Mouse (Mus musculus) liver, embryonic 14.5 days (tissue): ENCODE data around the gene Acly. TPM values are rescaled to one million over a fixed set of nuclear protein-coding genes. Genes with fewer than 3 reads are reported as not detected.

Source experiments
- ATAC-seq: fragments of 200-750 bp; cut with Nextera tagmentation; 2 replicates; pipeline ENCODE4 v1.8.0; 2017; ENCODE audit warnings: moderate number of reproducible peaks, mild to moderate bottlenecking, moderate library complexity; ENCODE audit not compliant: insufficient read depth
- DNase-seq, 3 experiments: peaks; one replicate each; pipeline ENCODE4 v3.0.0-alpha.2; 2012 to 2013; ENCODE audit warnings: low read depth in 3 of 3, low spot score in 3 of 3
- H3K27ac ChIP-seq: fragments of 300-500 bp; sonication (generic); 2 replicates; pipeline ENCODE4 v1.5.1; 2014; ENCODE audit warnings: moderate library complexity, mild to moderate bottlenecking, control low read depth, inconsistent platforms
- H3K27me3 ChIP-seq: fragments of 300-500 bp; sonication (generic); 2 replicates; pipeline ENCODE4 v1.6.1; 2014; ENCODE audit warnings: mild to moderate bottlenecking, low read length, moderate library complexity; ENCODE audit not compliant: control insufficient read depth, insufficient read depth
- H3K36me3 ChIP-seq: fragments of 300-500 bp; sonication (generic); replicated peaks from 2 replicates; pipeline ENCODE4 v1.6.1; 2014; ENCODE audit warnings: low read depth; ENCODE audit not compliant: control insufficient read depth, insufficient read depth
- H3K4me1 ChIP-seq, 2 experiments: fragments of 200-500 bp in 1 of 2; fragments of 300-500 bp in 1 of 2; sonication (generic) in 1 of 2; replicated peaks; 2 replicates each; pipeline ENCODE4 v1.6.1; 2012 to 2014; ENCODE audit warnings: antibody characterized with exemption in 1 of 2, inconsistent platforms in 1 of 2, low read length in 1 of 2; ENCODE audit not compliant: control insufficient read depth in 2 of 2, insufficient read depth in 2 of 2
- H3K4me2 ChIP-seq: fragments of 300-500 bp; sonication (generic); 2 replicates; pipeline ENCODE4 v1.6.1; 2014; ENCODE audit warnings: low read depth, mild to moderate bottlenecking, control low read depth, moderate library complexity
- H3K4me3 ChIP-seq, 2 experiments: fragments of 200-500 bp in 1 of 2; fragments of 300-500 bp in 1 of 2; sonication (generic) in 1 of 2; 2 replicates each; pipeline ENCODE4 v1.5.1; 2012 to 2014; ENCODE audit warnings: low read depth in 2 of 2, low read length in 2 of 2, mild to moderate bottlenecking in 2 of 2, control low read depth in 1 of 2, inconsistent platforms in 1 of 2, moderate library complexity in 1 of 2; ENCODE audit not compliant: insufficient read depth in 1 of 2
- H3K9ac ChIP-seq: fragments of 300-500 bp; sonication (generic); replicated peaks from 2 replicates; pipeline ENCODE4 v1.6.1; 2014; ENCODE audit warnings: mild to moderate bottlenecking, control low read depth, moderate library complexity
- H3K9me3 ChIP-seq: fragments of 300-500 bp; sonication (generic); 2 replicates; pipeline ENCODE4 v1.6.1; 2016; ENCODE audit warnings: low read length, mixed read lengths; ENCODE audit not compliant: control insufficient read depth
- CTCF ChIP-seq: IDR thresholded peaks from 2 replicates; pipeline ENCODE4 v1.5.1; 2016; ENCODE audit warnings: antibody characterized with exemption, low read depth, control low read depth
- EP300 ChIP-seq: IDR thresholded peaks from 2 replicates; pipeline ENCODE4 v1.6.1; 2016; ENCODE audit warnings: antibody characterized with exemption, low read depth
- WGBS: fragments of 180-500 bp; shearing (Covaris S2); extraction: QIAGEN DNeasy Blood & Tissue Kit; methylation state at CpG from one replicate; pipeline ENCODE4 v1.1.7; 2014; ENCODE audit not compliant: insufficient replicate concordance; 5-methylcytosine and 5-hydroxymethylcytosine counted together
- polyA plus RNA-seq, 2 experiments: library from polyadenylated mRNA; depleted of rRNA in 1 of 2; stranded (reverse) in 1 of 2; unstranded in 1 of 2; fragments of >200 nt; fragmentation: Nextera tagmentation in 1 of 2; extraction: Ambion mirVana in 1 of 2; gene quantifications; 2 replicates each; pipeline versions ENCODE4 v1.2.1 to v1.2.3; 2012 to 2014

The Acly gene
- polyA plus RNA-seq (2012; rRNA removed): 35.5 and 45.9 TPM in 2 replicates
- polyA plus RNA-seq (2014; fragmentation: Nextera tagmentation; extraction: Ambion mirVana): 68.2 and 76.7 TPM in 2 replicates

- ATAC-seq (peak; percentile 98), DNase-seq (peak; percentile 98)
- Histone ChIP-seq H3K27ac (peak within 1 kb of the TSS; percentile 56), H3K9me3 (no peaks in the 10 kb centered on the region), H3K9ac (peak within 1 kb of the TSS; percentile 84), H3K4me1 (peaks cover 20 to 29% of the 10 kb centered on the region in 2 experiments), H3K4me2 (peak within 1 kb of the TSS; percentile 98), H3K27me3 (no peaks in the 10 kb centered on the region), H3K36me3 (peaks cover 8% of the 10 kb centered on the region), H3K4me3 (peak within 1 kb of the TSS; percentile 85)
- WGBS: under 1% methylated on average over 53 of the region's 54 CpGs
- TF ChIP-seq CTCF (no peak), EP300 (no peak)
These were observed at the start of gene Acly for GRCm38 (mm10) chr11:100527458-100528374. Gene Acly (minus strand): TSS chr11:100528000.

- TF ChIP-seq EP300: no peak
- TF ChIP-seq CTCF: no peak
- Histone ChIP-seq H3K9ac (no peak overlapping the region), H3K36me3 (no peaks in the 10 kb centered on the region; the same call in none of the 2 replicates), H3K4me2 (no peak overlapping the region), H3K9me3 (no peaks in the 10 kb centered on the region), H3K27me3 (no peaks in the 10 kb centered on the region), H3K4me3 (no peak overlapping the region), H3K27ac (no peak overlapping the region), H3K4me1 (peaks cover 6 to 8% of the 10 kb centered on the region in 2 experiments; a peak in 3 of 4 replicates)
- DNase-seq: no peak
- no peak for ATAC-seq
- 69% methylated on average over 21 of the region's 21 CpGs for WGBS
These were observed 48.5 kb upstream of the Acly start for GRCm38 (mm10) chr11:100576256-100576655.

- peak; percentile 36; the same call in 1 of the 2 replicates for ATAC-seq
- H3K4me3 ChIP-seq: peak overlapping the region; percentile 69 to 71
- H3K36me3 ChIP-seq: no peaks in the 10 kb centered on the region; the same call in 1 of the 2 replicates
- H3K4me2 ChIP-seq: peak overlapping the region; percentile 78
- no peak overlapping the region for H3K27ac ChIP-seq
- no peak for DNase-seq
- TF ChIP-seq CTCF (no peak), EP300 (no peak)
- no peaks in the 10 kb centered on the region for H3K27me3 ChIP-seq
- H3K9me3 ChIP-seq: no peaks in the 10 kb centered on the region
- WGBS: 16% methylated on average over 2 of the region's 2 CpGs
- peaks cover 6 to 13% of the 10 kb centered on the region in 2 experiments; a peak in 3 of 4 replicates for H3K4me1 ChIP-seq
- H3K9ac ChIP-seq: peak overlapping the region; percentile 63
These were observed 47.7 kb upstream of the Acly start for GRCm38 (mm10) chr11:100575484-100575855.

DNA sequence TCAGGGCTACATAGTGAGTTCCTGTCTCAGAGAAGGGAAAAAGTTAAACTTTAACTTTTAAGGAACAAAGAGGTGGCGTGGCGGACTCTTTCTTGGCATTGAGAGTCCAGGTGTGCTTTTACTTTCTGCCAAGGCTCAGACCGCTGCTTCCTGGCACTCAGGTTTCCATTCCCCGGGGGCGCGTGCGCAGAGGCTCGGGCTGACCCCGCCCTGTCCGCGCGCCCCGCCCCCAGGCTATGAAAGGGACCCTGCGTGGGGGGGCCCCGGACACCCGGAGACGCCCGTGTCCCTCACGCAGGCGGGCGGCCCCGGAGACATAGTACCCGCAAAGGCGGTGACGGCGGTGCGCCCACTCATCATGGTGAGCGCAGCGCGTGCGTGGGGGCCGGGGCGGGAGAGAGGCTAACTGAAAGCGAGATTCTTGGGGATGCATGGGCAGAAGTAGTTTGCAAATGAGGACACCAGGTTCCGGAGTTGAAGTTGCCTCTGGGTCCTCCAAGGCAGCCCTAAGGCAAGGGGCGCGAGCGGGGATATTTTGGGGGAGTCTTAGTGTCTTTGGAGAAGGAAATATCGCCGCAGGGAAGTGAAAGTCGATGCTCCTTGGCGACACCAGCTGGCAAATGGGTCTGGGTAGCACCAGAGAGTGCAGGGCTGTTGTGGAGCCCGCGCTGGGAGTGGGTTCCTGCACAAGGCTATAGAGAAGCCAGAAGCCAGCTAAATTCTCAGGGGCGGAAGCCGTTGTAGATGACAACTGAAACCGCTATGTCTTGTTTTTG, 47.1 kb upstream of the Acly start, which contains the start of gene Cnp:
Cnp (plus strand) TSS at position 197 of the 776 bp plus-strand sequence.
- DNase-seq (peak in 2 of 3 experiments; percentile 22 to 23), ATAC-seq (peak; percentile 74)
- peaks cover 6 to 13% of the 10 kb centered on the region in 2 experiments; a peak in 3 of 4 replicates for H3K4me1 ChIP-seq
- H3K36me3 ChIP-seq: no peaks in the 10 kb centered on the region; the same call in 1 of the 2 replicates
- peak within 1 kb of the TSS; percentile 78 for H3K4me2 ChIP-seq
- TF ChIP-seq EP300 (no peak), CTCF (no peak)
- 1% methylated on average over 47 of the region's 47 CpGs for WGBS
- H3K9me3 ChIP-seq: no peaks in the 10 kb centered on the region
- no peak within 1 kb of the TSS for H3K27ac ChIP-seq
- peak within 1 kb of the TSS; percentile 63 for H3K9ac ChIP-seq
- H3K4me3 ChIP-seq: peak within 1 kb of the TSS; percentile 69 to 71
- H3K27me3 ChIP-seq: no peaks in the 10 kb centered on the region
